Mouse (Mus musculus): Measurements from ENCODE around the gene Wrnip1.

The Wrnip1 gene

DNA sequence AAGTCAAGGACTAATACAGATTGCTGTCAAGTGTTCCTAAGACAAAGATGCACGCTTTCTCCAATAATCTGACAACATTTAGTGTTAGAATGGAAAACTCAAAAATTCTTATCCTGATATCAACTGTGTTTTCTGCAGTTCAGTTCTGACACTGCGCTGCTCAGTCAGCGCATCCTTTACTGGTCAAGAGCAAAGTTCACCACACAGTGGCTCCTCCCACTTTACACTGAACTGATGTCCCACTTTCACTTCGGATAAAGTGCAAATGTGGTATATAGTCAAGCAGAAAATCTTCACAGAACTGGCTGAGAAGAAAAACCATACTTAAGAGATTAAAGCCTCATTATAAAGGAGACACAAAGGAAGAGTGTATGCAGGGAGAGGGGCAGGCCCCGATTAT is 6.7 kb upstream of the Wrnip1 start:
- H3K27me3 ChIP-seq (ENCODE audit: control insufficient read depth, insufficient read depth, low read length, poor library complexity, severe bottlenecking): no peaks in the 10 kb centered on the region
- no peak for DNase-seq (ENCODE audit: low read depth, low spot score)
- H3K36me3 ChIP-seq (ENCODE audit: control insufficient read depth, insufficient read depth, low read length, poor library complexity, severe bottlenecking): no peaks in the 10 kb centered on the region

- Histone ChIP-seq H3K27me3 (ENCODE audit: control insufficient read depth, insufficient read depth, low read length, poor library complexity, severe bottlenecking) (no peaks in the 10 kb centered on the region), H3K36me3 (ENCODE audit: control insufficient read depth, insufficient read depth, low read length, poor library complexity, severe bottlenecking) (no peaks in the 10 kb centered on the region)
- DNase-seq (ENCODE audit: low read depth, low spot score): peak; percentile 12
These were observed 4.8 kb upstream of the Wrnip1 start for GRCm38 (mm10) chr13:32797085-32797484.

DNA sequence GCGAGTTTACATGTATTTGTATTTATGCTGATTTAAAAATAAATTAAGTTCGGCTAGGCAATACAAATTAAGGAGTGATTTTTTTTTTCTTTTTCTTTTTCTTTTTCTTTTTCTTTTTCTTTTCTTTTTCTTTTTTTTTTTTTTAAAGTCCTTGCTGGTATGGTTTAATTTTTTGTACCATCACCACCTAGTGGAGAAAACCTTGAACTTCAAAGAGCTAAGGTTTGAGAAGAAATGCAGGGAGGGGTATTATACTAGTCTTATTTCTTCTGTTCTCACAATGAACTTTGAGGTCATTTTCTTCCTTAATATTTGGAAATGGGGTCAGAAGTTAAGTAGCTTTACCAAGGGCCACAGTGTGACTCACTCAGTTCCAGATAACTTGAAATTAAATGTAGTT is 2.7 kb upstream of the Wrnip1 start:
- peak; percentile 57 for DNase-seq (ENCODE audit: low read depth, low spot score)
- H3K36me3 ChIP-seq (ENCODE audit: control insufficient read depth, insufficient read depth, low read length, poor library complexity, severe bottlenecking): no peaks in the 10 kb centered on the region
- H3K27me3 ChIP-seq (ENCODE audit: control insufficient read depth, insufficient read depth, low read length, poor library complexity, severe bottlenecking): no peaks in the 10 kb centered on the region

DNA sequence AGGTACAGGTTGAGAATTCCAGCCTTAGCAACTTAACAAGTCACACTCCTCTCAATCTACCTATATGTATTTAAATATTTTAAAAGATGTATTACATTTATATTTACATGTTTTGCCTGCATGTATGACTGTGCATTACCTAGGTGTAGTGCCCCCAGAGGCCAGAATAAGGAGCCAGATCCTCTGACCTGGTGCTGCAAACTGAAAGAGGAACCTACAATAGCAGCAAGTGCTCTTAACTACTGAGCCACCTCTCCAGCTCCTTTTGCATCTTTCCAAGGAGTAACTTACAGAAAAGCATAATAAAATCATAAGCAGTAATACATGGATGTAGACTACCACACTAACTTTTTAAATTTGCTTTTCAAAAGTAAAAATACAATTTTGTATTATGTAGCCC is 979 bp upstream of the Wrnip1 start:
- peak; percentile 83 for DNase-seq (ENCODE audit: low read depth, low spot score)
- Histone ChIP-seq H3K36me3 (ENCODE audit: control insufficient read depth, insufficient read depth, low read length, poor library complexity, severe bottlenecking) (no peaks in the 10 kb centered on the region), H3K27me3 (ENCODE audit: control insufficient read depth, insufficient read depth, low read length, poor library complexity, severe bottlenecking) (no peaks in the 10 kb centered on the region)

- DNase-seq (ENCODE audit: low read depth, low spot score): peak; percentile 33
- no peaks in the 10 kb centered on the region for H3K27me3 ChIP-seq (ENCODE audit: control insufficient read depth, insufficient read depth, low read length, poor library complexity, severe bottlenecking)
- peaks cover 8% of the 10 kb centered on the region; the same call in 1 of the 2 replicates for H3K36me3 ChIP-seq (ENCODE audit: control insufficient read depth, insufficient read depth, low read length, poor library complexity, severe bottlenecking)
These were observed 632 bp downstream of the Wrnip1 start, which contains the start of gene D930007J09Rik for GRCm38 (mm10) chr13:32802259-32803081. Gene D930007J09Rik (minus strand): TSS chr13:32802849.

- Histone ChIP-seq H3K36me3 (ENCODE audit: control insufficient read depth, insufficient read depth, low read length, poor library complexity, severe bottlenecking) (peaks cover 8% of the 10 kb centered on the region; the same call in 1 of the 2 replicates), H3K27me3 (ENCODE audit: control insufficient read depth, insufficient read depth, low read length, poor library complexity, severe bottlenecking) (no peaks in the 10 kb centered on the region)
- no peak for DNase-seq (ENCODE audit: low read depth, low spot score)
These were observed 2.0 kb downstream of the Wrnip1 start for GRCm38 (mm10) chr13:32803701-32804345.

DNA sequence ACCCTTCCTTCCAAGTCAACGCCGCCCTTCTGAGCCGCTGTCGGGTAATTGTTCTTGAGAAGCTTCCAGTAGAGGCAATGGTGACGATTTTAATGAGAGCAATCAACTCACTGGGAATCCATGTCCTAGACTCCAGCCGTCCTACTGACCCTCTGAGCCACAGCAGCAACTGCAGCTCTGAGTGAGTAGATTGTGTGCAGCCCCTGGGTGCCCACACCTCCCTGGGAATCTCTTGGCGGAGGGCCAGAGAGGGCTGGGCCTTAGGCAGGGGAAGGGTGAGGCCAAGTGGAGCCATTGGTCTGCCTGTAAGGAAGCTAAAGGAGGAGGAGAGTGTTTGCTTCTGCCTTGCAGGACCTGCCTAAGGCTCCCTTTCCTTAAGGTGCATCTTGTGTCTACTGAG is 5.0 kb downstream of the Wrnip1 start:
- peaks cover 12% of the 10 kb centered on the region; the same call in 1 of the 2 replicates for H3K36me3 ChIP-seq (ENCODE audit: control insufficient read depth, insufficient read depth, low read length, poor library complexity, severe bottlenecking)
- DNase-seq (ENCODE audit: low read depth, low spot score): no peak
- no peaks in the 10 kb centered on the region for H3K27me3 ChIP-seq (ENCODE audit: control insufficient read depth, insufficient read depth, low read length, poor library complexity, severe bottlenecking)

DNA sequence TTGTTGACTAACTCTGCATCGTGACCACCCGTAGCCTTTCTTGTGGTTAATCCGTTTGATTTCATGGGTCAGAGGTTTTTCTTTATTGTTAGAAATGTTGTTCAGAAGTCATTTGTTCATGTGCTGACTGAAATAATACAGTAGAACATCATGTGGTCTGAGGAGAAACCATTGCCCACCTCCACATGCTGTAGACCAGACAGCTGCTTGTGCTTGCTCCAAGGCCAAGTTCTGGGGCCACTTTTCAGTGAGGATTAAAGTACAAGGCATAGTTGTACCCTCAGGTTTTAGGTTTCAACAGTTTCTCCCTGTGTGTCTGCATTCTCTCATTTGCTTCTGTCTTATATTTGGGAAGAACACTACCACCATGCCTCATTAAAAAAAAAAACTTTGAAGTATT is 5.8 kb downstream of the Wrnip1 start:
- no peak for DNase-seq (ENCODE audit: low read depth, low spot score)
- peaks cover 12% of the 10 kb centered on the region; the same call in 1 of the 2 replicates for H3K36me3 ChIP-seq (ENCODE audit: control insufficient read depth, insufficient read depth, low read length, poor library complexity, severe bottlenecking)
- H3K27me3 ChIP-seq (ENCODE audit: control insufficient read depth, insufficient read depth, low read length, poor library complexity, severe bottlenecking): no peaks in the 10 kb centered on the region

DNA sequence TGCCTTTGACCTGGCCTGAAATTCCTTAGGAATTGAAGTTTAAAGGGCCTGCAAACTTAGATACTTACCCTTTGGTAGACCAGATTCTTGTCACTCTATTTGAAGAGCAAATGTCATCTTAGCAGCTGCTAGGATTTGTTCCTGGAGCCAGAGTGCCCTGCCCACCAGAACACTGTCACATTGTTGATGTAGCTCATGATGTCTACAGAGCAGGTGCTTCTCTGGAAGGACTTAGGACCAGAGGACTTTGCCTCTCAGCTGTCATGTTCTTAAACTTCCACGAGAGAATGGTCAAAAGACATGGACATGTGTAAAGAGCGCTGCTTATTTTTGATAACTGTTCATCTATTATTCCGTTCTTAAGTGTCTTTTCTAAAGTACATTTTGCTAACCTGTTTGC is 17.4 kb downstream of the Wrnip1 start:
- Histone ChIP-seq H3K27me3 (ENCODE audit: control insufficient read depth, insufficient read depth, low read length, poor library complexity, severe bottlenecking) (no peaks in the 10 kb centered on the region), H3K36me3 (ENCODE audit: control insufficient read depth, insufficient read depth, low read length, poor library complexity, severe bottlenecking) (peaks cover 10% of the 10 kb centered on the region)
- DNase-seq (ENCODE audit: low read depth, low spot score): no peak

DNA sequence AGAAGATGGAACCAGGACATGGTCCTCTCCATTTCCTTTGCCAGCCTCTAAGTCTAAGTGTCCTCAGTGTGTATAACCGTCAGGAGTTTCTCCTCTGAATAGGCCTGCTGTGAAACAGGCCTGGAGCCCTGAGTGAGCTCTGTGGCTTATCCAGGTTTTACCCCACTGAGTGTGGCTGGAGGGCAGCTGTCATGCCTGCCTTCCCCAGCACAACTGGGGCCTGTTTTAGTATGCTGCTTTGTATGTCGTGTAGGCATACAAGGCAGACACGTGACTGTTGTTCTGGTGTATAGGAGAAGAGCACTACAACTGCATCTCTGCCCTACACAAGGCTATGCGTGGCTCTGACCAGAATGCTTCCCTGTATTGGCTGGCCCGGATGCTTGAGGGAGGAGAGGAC is 18.1 kb downstream of the Wrnip1 start:
- Histone ChIP-seq H3K36me3 (ENCODE audit: control insufficient read depth, insufficient read depth, low read length, poor library complexity, severe bottlenecking) (peaks cover 10% of the 10 kb centered on the region), H3K27me3 (ENCODE audit: control insufficient read depth, insufficient read depth, low read length, poor library complexity, severe bottlenecking) (no peaks in the 10 kb centered on the region)
- DNase-seq (ENCODE audit: low read depth, low spot score): no peak

- Histone ChIP-seq H3K36me3 (ENCODE audit: control insufficient read depth, insufficient read depth, low read length, poor library complexity, severe bottlenecking) (peaks cover 7% of the 10 kb centered on the region), H3K27me3 (ENCODE audit: control insufficient read depth, insufficient read depth, low read length, poor library complexity, severe bottlenecking) (no peaks in the 10 kb centered on the region)
- DNase-seq (ENCODE audit: low read depth, low spot score): no peak
These were observed 19.8 kb downstream of the Wrnip1 start for GRCm38 (mm10) chr13:32821671-32822070.

- no peak for DNase-seq (ENCODE audit: low read depth, low spot score)
- peaks cover under 1% of the 10 kb centered on the region for H3K36me3 ChIP-seq (ENCODE audit: control insufficient read depth, insufficient read depth, low read length, poor library complexity, severe bottlenecking)
- no peaks in the 10 kb centered on the region for H3K27me3 ChIP-seq (ENCODE audit: control insufficient read depth, insufficient read depth, low read length, poor library complexity, severe bottlenecking)
These were observed 21.3 kb downstream of the Wrnip1 start for GRCm38 (mm10) chr13:32823126-32823525.

DNA sequence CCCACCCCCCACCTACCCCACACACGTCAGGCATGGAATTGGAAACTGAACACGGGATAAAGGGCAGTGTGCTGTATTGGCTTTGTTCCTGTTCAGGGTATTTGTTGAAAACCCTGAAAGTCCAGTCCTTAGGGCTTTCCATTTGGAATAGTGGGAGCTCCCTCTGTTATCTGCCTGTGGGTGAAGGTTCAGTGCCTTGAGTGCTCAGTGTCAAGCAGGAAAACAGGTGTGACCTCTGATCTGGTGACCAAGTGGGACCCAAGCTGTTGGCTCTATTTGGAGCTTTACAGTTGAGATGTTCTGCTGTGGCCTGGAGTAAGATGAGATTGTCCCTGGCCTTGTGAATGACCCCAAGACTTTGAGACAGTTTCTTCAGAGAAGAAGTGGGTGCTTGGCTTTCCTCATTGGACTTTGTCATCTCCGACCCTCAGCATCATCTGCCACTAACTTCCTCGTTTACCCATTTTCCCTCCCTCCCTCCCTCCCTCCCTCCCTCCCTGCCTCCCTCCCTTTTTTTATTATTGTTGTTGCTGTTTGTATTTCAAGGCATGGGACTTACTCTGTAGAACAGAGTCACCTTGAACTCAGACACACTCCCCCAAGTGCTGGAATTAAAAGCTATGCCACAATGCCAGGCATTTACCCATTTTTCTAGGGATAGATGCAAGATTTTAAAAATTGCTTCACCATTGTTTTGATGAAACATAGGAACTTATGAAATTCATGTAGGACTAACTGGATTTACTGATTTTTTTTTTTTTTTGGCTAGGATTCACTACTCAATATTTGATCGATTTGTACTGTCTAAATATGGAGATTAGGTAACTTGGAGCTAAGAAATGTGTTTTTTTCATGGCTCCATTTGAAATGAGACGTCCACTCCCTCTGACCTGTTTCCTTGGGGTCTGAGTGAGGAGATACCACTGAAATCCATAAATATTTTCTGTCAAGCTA is 22.8 kb downstream of the Wrnip1 start:
- Histone ChIP-seq H3K27me3 (ENCODE audit: control insufficient read depth, insufficient read depth, low read length, poor library complexity, severe bottlenecking) (no peaks in the 10 kb centered on the region), H3K36me3 (ENCODE audit: control insufficient read depth, insufficient read depth, low read length, poor library complexity, severe bottlenecking) (no peaks in the 10 kb centered on the region)
- DNase-seq (ENCODE audit: low read depth, low spot score): no peak

GRCm38 (mm10) chr13:32825546-32825945 is 23.7 kb downstream of the Wrnip1 start:
- DNase-seq (ENCODE audit: low read depth, low spot score): peak; percentile 48
- Histone ChIP-seq H3K36me3 (ENCODE audit: control insufficient read depth, insufficient read depth, low read length, poor library complexity, severe bottlenecking) (no peaks in the 10 kb centered on the region), H3K27me3 (ENCODE audit: control insufficient read depth, insufficient read depth, low read length, poor library complexity, severe bottlenecking) (no peaks in the 10 kb centered on the region)

Measured in splenic B cell, adult 2 months (primary cell).